Mouse (Mus musculus) ES-E14 (cell line): ENCODE measurements around the gene Ablim1.

ENCODE experiments used
- HCFC1 ChIP-seq: IDR thresholded peaks from 2 replicates; pipeline ENCODE4 v1.6.1; 2012; ENCODE audit warnings: low read length, inconsistent platforms, borderline replicate concordance; ENCODE audit not compliant: insufficient read depth
- MAFK ChIP-seq: IDR thresholded peaks from 2 replicates; pipeline ENCODE4 v1.6.1; 2014; ENCODE audit warnings: mild to moderate bottlenecking, low read depth, low read length, inconsistent platforms; ENCODE audit not compliant: insufficient read depth

GRCm38 (mm10) chr19:57305972-57306371, 8.7 kb downstream of the Ablim1 start:
- TF ChIP-seq HCFC1: no peak
- no peak for TF ChIP-seq MAFK
